Mouse (Mus musculus): ENCODE results near the gene Tex50.

GRCm38 (mm10) chr1:161160266-161160665, 1.2 kb upstream of the Tex50 start:
- TF ChIP-seq CTCF (IDR thresholded peaks at IDR 0.05; ENCODE audit: control insufficient read depth, insufficient read depth, low read length): no peak
- no peak for TF ChIP-seq POLR2A (IDR thresholded peaks at IDR 0.05; ENCODE audit: borderline replicate concordance, control insufficient read depth, low read depth, low read length)

All from bone marrow, adult 2 months (tissue).